Mouse (Mus musculus) spleen, adult 2 months (tissue): Measurements from ENCODE around the gene Flot2.
A peak's percentile ranks its signal among the peaks of the same experiment; 100 is the strongest.

Experiments used
- CTCF ChIP-seq: fragments of 200-500 bp; IDR thresholded peaks from 2 replicates; pipeline ENCODE4 v1.5.1; 2011; ENCODE audit warnings: mild to moderate bottlenecking, inconsistent platforms; ENCODE audit not compliant: insufficient read depth, insufficient read length, insufficient replicate concordance; ENCODE audit errors: extremely low read depth
- POLR2A ChIP-seq: fragments of 200-500 bp; IDR thresholded peaks from 2 replicates; pipeline ENCODE4 v1.6.1; 2011; ENCODE audit warnings: low read depth, low read length, inconsistent platforms

GRCm38 (mm10) chr11:78079961-78080921 lies 42.5 kb downstream of the Flot2 start, which contains the start of gene Eral1:
- TF ChIP-seq POLR2A, result peak; percentile 66
- no peak for TF ChIP-seq CTCF
